Mouse (Mus musculus) lung, embryonic 16.5 days (tissue): ENCODE data around the gene Rps6ka6. TPM values are rescaled to one million over a fixed set of nuclear protein-coding genes. Genes with fewer than 3 reads are reported as not detected.

ENCODE experiments used
- ATAC-seq: fragments of 200-750 bp; cut with Nextera tagmentation; 2 replicates; pipeline ENCODE4 v1.8.0; 2017; ENCODE audit warnings: low read depth, mild to moderate bottlenecking, moderate library complexity
- H3K27ac ChIP-seq: fragments of 300-500 bp; sonication (generic); 2 replicates; pipeline ENCODE4 v1.5.1; 2014; ENCODE audit warnings: mild to moderate bottlenecking, control low read depth, low read length
- H3K27me3 ChIP-seq: fragments of 300-500 bp; sonication (generic); 2 replicates; pipeline ENCODE4 v1.6.1; 2014; ENCODE audit warnings: low read depth, low read length, mixed read lengths; ENCODE audit not compliant: control insufficient read depth, insufficient read depth
- H3K36me3 ChIP-seq: fragments of 300-500 bp; sonication (generic); 2 replicates; pipeline ENCODE4 v1.6.1; 2014; ENCODE audit warnings: low read length; ENCODE audit not compliant: control insufficient read depth, insufficient read depth
- H3K4me1 ChIP-seq: fragments of 300-500 bp; sonication (generic); replicated peaks from 2 replicates; pipeline ENCODE4 v1.6.1; 2014; ENCODE audit warnings: low read length, mixed read lengths; ENCODE audit not compliant: control insufficient read depth, insufficient read depth
- H3K4me2 ChIP-seq: fragments of 300-500 bp; sonication (generic); 2 replicates; pipeline ENCODE4 v1.6.1; 2014; ENCODE audit warnings: low read depth, low read length, control low read depth
- H3K4me3 ChIP-seq: fragments of 300-500 bp; sonication (generic); 2 replicates; pipeline ENCODE4 v1.5.1; 2014; ENCODE audit warnings: mild to moderate bottlenecking, low read length, control low read depth
- H3K9ac ChIP-seq: fragments of 300-500 bp; sonication (generic); 2 replicates; pipeline ENCODE4 v1.6.1; 2014; ENCODE audit warnings: low read length, control low read depth
- H3K9me3 ChIP-seq: fragments of 300-500 bp; sonication (generic); 2 replicates; pipeline ENCODE4 v1.6.1; 2016; ENCODE audit warnings: low read length; ENCODE audit not compliant: control insufficient read depth
- WGBS: fragments of 180-500 bp; shearing (Covaris S2); extraction: QIAGEN DNeasy Blood & Tissue Kit; methylation state at CpG from one replicate; pipeline ENCODE4 v1.1.7; 2014; 5-methylcytosine and 5-hydroxymethylcytosine counted together
- polyA plus RNA-seq: library from polyadenylated mRNA; unstranded; fragments of >200 nt; fragmentation: Nextera tagmentation; extraction: Ambion mirVana; gene quantifications from 2 replicates; pipeline ENCODE4 v1.2.1, GENCODE M21; 2015

The Rps6ka6 gene
- polyA plus RNA-seq, 1 experiment from 2014 or later: 17.1 TPM

GRCm38 (mm10) chrX:111414775-111415174, 123.0 kb downstream of the Rps6ka6 start:
- H3K4me2 ChIP-seq: no peak overlapping the region
- no peak overlapping the region for H3K9ac ChIP-seq
- no peak overlapping the region for H3K4me3 ChIP-seq
- 95% methylated on average over 4 of the region's 4 CpGs for WGBS
- H3K36me3 ChIP-seq: no peaks in the 10 kb centered on the region
- ATAC-seq: no peak
- H3K9me3 ChIP-seq: no peaks in the 10 kb centered on the region
- no peak overlapping the region for H3K27ac ChIP-seq
- no peaks in the 10 kb centered on the region for H3K4me1 ChIP-seq
- H3K27me3 ChIP-seq: no peaks in the 10 kb centered on the region

GRCm38 (mm10) chrX:111404816-111405215, 132.9 kb downstream of the Rps6ka6 start:
- no peak for ATAC-seq
- Histone ChIP-seq H3K4me2 (no peak overlapping the region), H3K27me3 (no peaks in the 10 kb centered on the region), H3K36me3 (no peaks in the 10 kb centered on the region), H3K4me1 (no peaks in the 10 kb centered on the region), H3K9ac (no peak overlapping the region), H3K4me3 (no peak overlapping the region), H3K27ac (no peak overlapping the region), H3K9me3 (no peaks in the 10 kb centered on the region)
- WGBS: 87% methylated on average over 2 of the region's 2 CpGs

- no peaks in the 10 kb centered on the region for H3K9me3 ChIP-seq
- no peak for ATAC-seq
- no peak overlapping the region for H3K9ac ChIP-seq
- no peak overlapping the region for H3K4me2 ChIP-seq
- no peaks in the 10 kb centered on the region for H3K27me3 ChIP-seq
- WGBS: 69% methylated on average over 5 of the region's 5 CpGs
- no peaks in the 10 kb centered on the region for H3K4me1 ChIP-seq
- no peak overlapping the region for H3K27ac ChIP-seq
- H3K36me3 ChIP-seq: no peaks in the 10 kb centered on the region
- no peak overlapping the region for H3K4me3 ChIP-seq
Observed at GRCm38 (mm10) chrX:111377020-111377419, 160.7 kb downstream of the Rps6ka6 start.

- H3K27ac ChIP-seq: no peak overlapping the region
- no peak overlapping the region for H3K4me3 ChIP-seq
- H3K4me2 ChIP-seq: no peak overlapping the region
- 27% methylated on average over 1 of the region's 1 CpGs for WGBS
- H3K9ac ChIP-seq: no peak overlapping the region
- no peaks in the 10 kb centered on the region for H3K4me1 ChIP-seq
- H3K9me3 ChIP-seq: no peaks in the 10 kb centered on the region
- H3K36me3 ChIP-seq: no peaks in the 10 kb centered on the region
- no peak for ATAC-seq
- no peaks in the 10 kb centered on the region for H3K27me3 ChIP-seq
Observed at GRCm38 (mm10) chrX:111374177-111374576, 163.6 kb downstream of the Rps6ka6 start.

Other genes with a start within 250 kb of the Rps6ka6 start
- 0.62 and 0.77 TPM in 2 replicates for gene Hdx, start 159.1 kb upstream of the Rps6ka6 start, polyA plus RNA-seq